Mouse (Mus musculus): ENCODE measurements at regions not wholly inside any gene's neighbourhood (a gene's known extent, or its start where the extent isn't known, plus 50 kb on each side); places are given as distances from the start of the nearest gene placed in this dataset.
"Not testable (repeated sequence)": the region's sequence is repeated elsewhere in the genome, so short reads cannot be mapped to it uniquely, and the experiment has no call there.

- no peak for DNase-seq (ENCODE audit: low spot score in 2 of 2)
Observed at GRCm38 (mm10) chr11:24925135-24925534, 847.3 kb downstream of the Bcl11a start.

- DNase-seq (ENCODE audit: low spot score in 2 of 2): no peak
Observed at GRCm38 (mm10) chr11:24943646-24944045, 865.8 kb downstream of the Bcl11a start.

- no peak for DNase-seq (ENCODE audit: low spot score in 2 of 2)
Observed at GRCm38 (mm10) chr11:24951161-24951560, 873.3 kb downstream of the Bcl11a start.

- no peak for DNase-seq (ENCODE audit: low spot score in 2 of 2)
Observed at GRCm38 (mm10) chr11:24972359-24972758, 894.5 kb downstream of the Bcl11a start.

- peak in 1 of 2 experiments; percentile 26 for DNase-seq (ENCODE audit: low spot score in 2 of 2)
Observed at GRCm38 (mm10) chr11:24980193-24980665, 902.4 kb downstream of the Bcl11a start.

- no peak for DNase-seq (ENCODE audit: low spot score in 2 of 2)
Observed at GRCm38 (mm10) chr11:24983060-24983629, 905.3 kb downstream of the Bcl11a start.

- no peak for DNase-seq (ENCODE audit: low spot score in 2 of 2)
Observed at GRCm38 (mm10) chr11:25005491-25005890, 927.6 kb downstream of the Bcl11a start.

GRCm38 (mm10) chr11:25026786-25027185 lies 948.9 kb downstream of the Bcl11a start:
- no peak for DNase-seq (ENCODE audit: low spot score in 2 of 2)

GRCm38 (mm10) chr11:25040983-25041382 lies 963.1 kb downstream of the Bcl11a start:
- peak; percentile 5 to 10 for DNase-seq (ENCODE audit: low spot score in 2 of 2)

- no peak for DNase-seq (ENCODE audit: low spot score in 2 of 2)
Observed at GRCm38 (mm10) chr11:25042763-25043162, 964.9 kb downstream of the Bcl11a start.

- DNase-seq (ENCODE audit: low spot score in 2 of 2): no peak
Observed at GRCm38 (mm10) chr11:25045339-25045738, 967.5 kb downstream of the Bcl11a start.

- DNase-seq (ENCODE audit: low spot score in 2 of 2): no peak
Observed at GRCm38 (mm10) chr11:25045977-25046376, 968.1 kb downstream of the Bcl11a start.

GRCm38 (mm10) chr11:25055698-25056097 lies 977.8 kb downstream of the Bcl11a start:
- DNase-seq (ENCODE audit: low spot score in 2 of 2): no peak

- no peak for DNase-seq (ENCODE audit: low spot score in 2 of 2)
Observed at GRCm38 (mm10) chr11:25057093-25057521, 979.3 kb downstream of the Bcl11a start.

GRCm38 (mm10) chr11:25057543-25057942 lies 979.7 kb downstream of the Bcl11a start:
- DNase-seq (ENCODE audit: low spot score in 2 of 2): no peak

- no peak for DNase-seq (ENCODE audit: low spot score in 2 of 2)
Observed at GRCm38 (mm10) chr11:25063042-25063441, 985.2 kb downstream of the Bcl11a start.

GRCm38 (mm10) chr11:25063978-25064377 lies 986.1 kb downstream of the Bcl11a start:
- no peak for DNase-seq (ENCODE audit: low spot score in 2 of 2)

GRCm38 (mm10) chr11:25099976-25100375 lies 1022.1 kb downstream of the Bcl11a start:
- DNase-seq (ENCODE audit: low spot score in 2 of 2): not testable (repeated sequence)

GRCm38 (mm10) chr11:25104432-25104831 lies 1026.6 kb downstream of the Bcl11a start:
- DNase-seq (ENCODE audit: low spot score in 2 of 2): no peak

GRCm38 (mm10) chr11:25124458-25124857 lies 1046.6 kb downstream of the Bcl11a start:
- no peak for DNase-seq (ENCODE audit: low spot score in 2 of 2)

- no peak for DNase-seq (ENCODE audit: low spot score in 2 of 2)
Observed at GRCm38 (mm10) chr11:25142226-25142625, 1064.4 kb downstream of the Bcl11a start.

- no peak for DNase-seq (ENCODE audit: low spot score in 2 of 2)
Observed at GRCm38 (mm10) chr11:25142833-25143232, 1065.0 kb downstream of the Bcl11a start.

GRCm38 (mm10) chr11:25147287-25147686 lies 1063.3 kb downstream of the 5730522E02Rik start:
- no peak for DNase-seq (ENCODE audit: low spot score in 2 of 2)

Measured in layer of hippocampus, postnatal 14 days (tissue).